Mouse (Mus musculus) bone marrow, adult 2 months (tissue): ENCODE measurements around the gene Rtp1.

Source experiments
- CTCF ChIP-seq: fragments of 200-500 bp; IDR thresholded peaks from 2 replicates; pipeline ENCODE4 v1.5.1; 2011; ENCODE audit warnings: low read length, control low read depth; ENCODE audit not compliant: control insufficient read depth, insufficient read depth
- POLR2A ChIP-seq: fragments of 200-500 bp; IDR thresholded peaks from 2 replicates; pipeline ENCODE4 v1.6.1; 2011; ENCODE audit warnings: low read depth, mild to moderate bottlenecking, control low read depth, low read length, borderline replicate concordance; ENCODE audit not compliant: control insufficient read depth

DNA sequence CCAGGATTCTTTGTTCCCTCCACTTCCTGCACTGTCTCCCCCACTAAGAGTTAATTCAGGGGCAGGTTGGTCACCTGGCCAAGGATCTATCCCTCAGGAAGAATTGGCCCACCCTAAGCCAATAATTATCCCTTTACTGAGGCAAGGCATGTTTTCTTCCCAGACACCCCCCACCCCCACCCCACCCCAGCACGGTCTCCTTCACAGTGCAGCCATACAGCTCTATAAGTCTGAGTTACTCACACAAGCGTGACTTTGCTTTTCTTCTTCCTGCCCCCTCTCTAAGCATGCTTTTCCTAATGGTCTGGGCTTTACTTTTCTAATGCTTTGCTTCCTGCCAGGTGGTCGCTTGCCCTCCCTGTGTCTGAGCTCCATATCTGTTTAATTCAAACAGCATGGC, 27.0 kb upstream of the Rtp1 start:
- no peak for TF ChIP-seq CTCF
- no peak for TF ChIP-seq POLR2A
